Mouse (Mus musculus): Measurements from ENCODE around the gene BC025920.

GRCm38 (mm10) chr10:81602741-81603151 lies 3.3 kb upstream of the BC025920 start:
- TF ChIP-seq CTCF (IDR thresholded peaks at IDR 0.05; ENCODE audit: extremely low read depth, insufficient read length, insufficient replicate concordance, low read depth, low read length) (peak; percentile 64; the same call in 1 of the 2 replicates), POLR2A (IDR thresholded peaks at IDR 0.05; ENCODE audit: low read depth, low read length) (no peak)
